Mouse (Mus musculus) E14TG2a.4 (cell line): ENCODE results near the gene Lrrfip1.

Source experiments
- H3K27me3 ChIP-seq: 2 replicates; pipeline ENCODE4 v1.6.1; 2014; ENCODE audit warnings: low read length, control low read depth; ENCODE audit not compliant: insufficient read depth
- H3K36me3 ChIP-seq: 2 replicates; pipeline ENCODE4 v1.6.1; 2014; ENCODE audit warnings: low read length, control low read depth; ENCODE audit not compliant: insufficient read depth
- H3K4me1 ChIP-seq: replicated peaks from 2 replicates; pipeline ENCODE4 v1.6.1; 2014; ENCODE audit warnings: low read depth, low read length, control low read depth
- H3K4me3 ChIP-seq: replicated peaks from 2 replicates; pipeline ENCODE4 v1.5.1; 2014; ENCODE audit warnings: mild to moderate bottlenecking, low read length
- H3K9me3 ChIP-seq: 2 replicates; pipeline ENCODE4 v1.6.1; 2014; ENCODE audit warnings: low read length, control low read depth
- CTCF ChIP-seq: conservative IDR thresholded peaks from 2 replicates; pipeline ENCODE4 v1.5.1; 2014; ENCODE audit warnings: low read length
- NANOG ChIP-seq: IDR thresholded peaks from 2 replicates; pipeline ENCODE4 v1.6.1; 2014; ENCODE audit warnings: borderline replicate concordance, low read length, mixed read lengths
- POU5F1 ChIP-seq: IDR thresholded peaks from 2 replicates; pipeline ENCODE4 v1.6.1; 2014; ENCODE audit warnings: low read length, borderline replicate concordance

Lrrfip1 gene

DNA sequence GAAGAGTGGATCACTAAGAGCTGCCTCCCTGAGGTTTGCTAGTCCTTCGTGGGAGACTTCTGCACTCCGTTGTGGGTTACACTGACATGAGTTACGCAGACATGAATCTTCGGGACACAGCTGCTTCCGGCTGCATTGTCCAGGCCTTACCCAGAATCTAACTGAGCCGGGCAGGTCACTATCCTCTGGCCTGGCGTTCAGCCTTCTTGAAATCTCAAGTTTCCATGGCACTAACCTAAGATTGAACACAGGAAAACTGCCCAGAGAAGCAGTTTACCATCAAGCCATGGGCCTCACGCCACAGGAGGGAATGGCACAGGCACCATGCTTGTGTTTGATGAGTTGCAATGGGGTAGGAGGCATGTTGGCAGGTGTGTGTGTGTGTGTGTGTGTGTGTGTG is 85.8 kb downstream of the Lrrfip1 start:
- Histone ChIP-seq H3K9me3 (no peaks in the 10 kb centered on the region), H3K4me1 (peaks cover 4% of the 10 kb centered on the region), H3K36me3 (no peaks in the 10 kb centered on the region), H3K27me3 (no peaks in the 10 kb centered on the region), H3K4me3 (no peak overlapping the region)
- TF ChIP-seq POU5F1 (no peak), NANOG (no peak), CTCF (no peak)

DNA sequence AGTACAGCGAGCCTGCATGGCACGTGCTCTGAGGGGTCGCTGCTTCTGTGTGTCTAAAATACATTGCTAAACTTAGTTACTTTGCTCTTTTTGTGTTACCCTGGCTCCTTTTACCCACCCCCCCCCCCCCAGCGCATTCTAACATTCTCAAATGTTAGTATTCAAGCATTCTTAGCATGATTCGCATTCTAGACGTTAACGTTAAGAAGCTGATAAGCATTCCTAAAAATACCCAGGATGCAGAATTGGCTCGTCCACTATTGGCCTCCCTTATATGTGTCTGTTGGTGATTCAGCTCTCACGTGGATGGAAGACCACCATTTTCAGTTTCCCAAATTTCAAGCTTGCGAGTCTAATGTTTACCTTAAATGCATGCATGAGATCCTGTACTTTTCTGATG is 86.5 kb downstream of the Lrrfip1 start:
- no peaks in the 10 kb centered on the region for H3K9me3 ChIP-seq
- no peaks in the 10 kb centered on the region for H3K27me3 ChIP-seq
- peaks cover 4% of the 10 kb centered on the region for H3K4me1 ChIP-seq
- no peaks in the 10 kb centered on the region for H3K36me3 ChIP-seq
- no peak overlapping the region for H3K4me3 ChIP-seq
- no peak for TF ChIP-seq CTCF

DNA sequence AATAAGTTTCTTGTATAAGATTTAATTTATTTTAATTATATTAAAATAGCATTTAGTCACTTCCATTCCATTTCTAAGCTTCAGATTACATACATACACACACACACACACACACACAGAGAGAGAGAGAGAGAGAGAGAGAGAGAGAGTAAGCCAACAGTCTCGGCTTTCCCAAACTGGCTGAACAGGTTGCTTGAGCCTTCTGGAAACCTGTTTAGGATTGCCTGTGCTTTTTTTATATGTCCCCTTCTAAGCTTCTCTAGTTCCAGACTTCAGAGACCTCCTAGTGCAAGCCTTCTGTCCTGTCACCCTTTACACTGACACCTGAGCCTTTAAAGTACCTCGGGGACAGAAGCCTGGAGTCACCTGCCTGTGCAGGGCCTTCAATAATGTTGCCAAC is 87.1 kb downstream of the Lrrfip1 start:
- H3K36me3 ChIP-seq = no peaks in the 10 kb centered on the region
- no peak for TF ChIP-seq POU5F1

DNA sequence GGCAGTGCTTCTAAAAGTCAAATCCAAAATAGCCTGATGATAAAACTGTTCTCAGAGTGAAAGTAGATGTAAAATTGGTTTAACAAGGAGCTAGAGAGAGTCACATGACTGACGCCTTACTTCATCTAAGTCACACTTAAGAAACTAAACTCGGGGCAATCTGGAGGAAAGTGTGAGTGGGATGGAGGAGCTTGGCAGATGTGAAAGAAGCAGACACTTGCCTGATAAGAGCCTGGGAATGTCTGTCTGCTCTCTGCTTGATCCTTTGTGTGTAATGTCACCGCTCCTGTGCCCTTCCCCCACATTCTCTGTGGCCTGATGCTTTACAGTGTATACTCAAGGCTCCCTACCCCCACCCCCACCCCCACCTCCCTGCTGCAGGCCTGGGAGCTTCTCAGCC is 87.8 kb downstream of the Lrrfip1 start:
- H3K4me1 ChIP-seq = peaks cover 4% of the 10 kb centered on the region
- H3K36me3 ChIP-seq = no peaks in the 10 kb centered on the region
- no peaks in the 10 kb centered on the region for H3K27me3 ChIP-seq
- no peaks in the 10 kb centered on the region for H3K9me3 ChIP-seq
- H3K4me3 ChIP-seq = no peak overlapping the region
- TF ChIP-seq CTCF (no peak), NANOG (no peak), POU5F1 (no peak)

More for the DNA sequence above, 87.1 kb downstream of the Lrrfip1 start:
- Histone ChIP-seq H3K4me1 (peaks cover 4% of the 10 kb centered on the region), H3K27me3 (no peaks in the 10 kb centered on the region), H3K4me3 (no peak overlapping the region), H3K9me3 (no peaks in the 10 kb centered on the region)

DNA sequence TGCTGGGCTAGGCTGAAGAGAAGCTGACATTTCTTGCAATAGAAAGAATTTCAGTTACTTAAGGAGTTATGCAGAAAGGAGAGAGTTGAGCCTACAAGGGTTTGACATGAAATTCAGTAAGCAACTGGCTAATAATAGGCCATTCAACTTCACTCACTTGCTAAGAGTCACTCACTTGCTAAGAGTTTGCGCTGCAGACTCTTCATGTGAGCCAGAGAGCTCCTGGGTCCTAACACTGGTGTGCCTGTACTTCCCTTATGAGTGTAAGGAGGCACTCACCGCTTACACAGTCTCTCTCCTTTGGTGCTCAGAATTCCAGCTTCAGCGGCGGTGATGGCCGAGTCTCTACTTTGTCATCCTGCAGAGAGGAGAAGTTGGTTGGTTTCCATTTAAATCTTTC is 88.2 kb downstream of the Lrrfip1 start:
- no peaks in the 10 kb centered on the region for H3K36me3 ChIP-seq
- H3K4me1 ChIP-seq = peaks cover 4% of the 10 kb centered on the region
- TF ChIP-seq CTCF = no peak
- TF ChIP-seq NANOG = no peak
- TF ChIP-seq POU5F1 = no peak
- H3K4me3 ChIP-seq = no peak overlapping the region
- no peaks in the 10 kb centered on the region for H3K9me3 ChIP-seq
- H3K27me3 ChIP-seq = no peaks in the 10 kb centered on the region

DNA sequence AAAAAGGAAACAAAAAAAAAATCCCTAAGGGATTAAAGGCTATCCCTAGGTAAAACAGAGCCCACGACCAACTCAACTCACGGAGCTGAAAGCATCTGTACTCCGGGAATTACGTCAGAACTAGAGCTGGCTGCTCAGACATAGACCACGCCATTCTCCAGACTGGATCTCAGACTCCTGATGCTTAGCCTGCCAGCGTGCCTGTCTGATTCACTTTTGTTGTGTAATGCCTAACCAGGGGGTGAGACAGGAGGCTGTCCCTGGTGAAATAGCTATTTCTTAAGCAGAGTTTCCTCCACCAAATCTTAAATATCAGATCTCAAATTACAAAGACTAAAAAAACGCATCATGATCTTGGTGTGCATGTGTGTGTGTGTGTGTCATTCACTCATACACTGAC is 89.5 kb downstream of the Lrrfip1 start:
- no peaks in the 10 kb centered on the region for H3K9me3 ChIP-seq
- peaks cover 4% of the 10 kb centered on the region for H3K4me1 ChIP-seq
- H3K27me3 ChIP-seq = no peaks in the 10 kb centered on the region
- no peak overlapping the region for H3K4me3 ChIP-seq
- TF ChIP-seq CTCF (no peak), NANOG (no peak), POU5F1 (no peak)
- H3K36me3 ChIP-seq = no peaks in the 10 kb centered on the region

DNA sequence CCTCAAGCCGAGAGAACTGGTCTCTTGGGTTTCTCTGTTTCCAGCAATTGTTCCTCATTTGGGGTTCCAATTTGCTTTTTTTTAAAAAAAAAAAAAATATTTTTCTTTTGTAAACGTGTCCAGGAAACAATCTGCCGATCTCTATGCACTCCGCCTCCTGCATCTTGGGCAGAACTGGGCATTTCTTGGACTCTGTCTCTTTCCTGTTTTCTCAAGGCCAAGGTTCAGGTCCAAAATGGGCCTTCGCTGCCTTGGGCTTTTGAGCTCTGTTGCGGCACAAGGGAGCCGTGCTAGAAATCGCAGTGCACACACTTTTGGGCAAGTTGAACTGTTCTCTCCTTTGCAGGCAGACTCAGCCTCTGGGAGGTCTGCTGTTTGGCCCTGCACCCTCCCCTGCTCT is 90.4 kb downstream of the Lrrfip1 start:
- TF ChIP-seq NANOG (no peak), POU5F1 (no peak), CTCF (no peak)
- H3K27me3 ChIP-seq = no peaks in the 10 kb centered on the region

DNA sequence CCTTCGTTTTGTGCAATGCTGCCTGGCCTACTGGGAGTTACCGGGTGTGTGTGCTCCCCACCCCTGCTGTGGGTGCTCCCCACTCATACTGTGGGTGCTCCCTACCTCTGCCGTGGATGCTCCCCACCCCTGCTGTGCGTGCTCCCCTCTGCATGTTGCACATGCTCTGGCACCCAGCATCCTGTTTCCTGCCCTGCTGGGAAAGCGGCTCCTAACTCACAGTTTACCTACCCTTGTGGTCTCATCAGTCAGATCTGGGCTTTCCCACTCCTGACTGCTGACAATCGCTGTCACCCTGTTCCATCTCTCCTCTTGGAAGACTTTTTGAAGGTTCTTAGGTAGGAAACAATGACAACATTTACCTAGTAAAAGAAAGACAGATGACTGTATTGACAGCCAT is 91.9 kb downstream of the Lrrfip1 start:
- H3K9me3 ChIP-seq = no peaks in the 10 kb centered on the region; the same call in 1 of the 2 replicates
- no peak overlapping the region for H3K4me3 ChIP-seq
- peaks cover 6% of the 10 kb centered on the region for H3K4me1 ChIP-seq
- H3K27me3 ChIP-seq = no peaks in the 10 kb centered on the region
- no peaks in the 10 kb centered on the region for H3K36me3 ChIP-seq
- no peak for TF ChIP-seq NANOG
- TF ChIP-seq CTCF = no peak
- TF ChIP-seq POU5F1 = no peak

More for the DNA sequence above, 90.4 kb downstream of the Lrrfip1 start:
- Histone ChIP-seq H3K9me3 (no peaks in the 10 kb centered on the region), H3K36me3 (no peaks in the 10 kb centered on the region), H3K4me1 (peaks cover 4% of the 10 kb centered on the region), H3K4me3 (no peak overlapping the region)

DNA sequence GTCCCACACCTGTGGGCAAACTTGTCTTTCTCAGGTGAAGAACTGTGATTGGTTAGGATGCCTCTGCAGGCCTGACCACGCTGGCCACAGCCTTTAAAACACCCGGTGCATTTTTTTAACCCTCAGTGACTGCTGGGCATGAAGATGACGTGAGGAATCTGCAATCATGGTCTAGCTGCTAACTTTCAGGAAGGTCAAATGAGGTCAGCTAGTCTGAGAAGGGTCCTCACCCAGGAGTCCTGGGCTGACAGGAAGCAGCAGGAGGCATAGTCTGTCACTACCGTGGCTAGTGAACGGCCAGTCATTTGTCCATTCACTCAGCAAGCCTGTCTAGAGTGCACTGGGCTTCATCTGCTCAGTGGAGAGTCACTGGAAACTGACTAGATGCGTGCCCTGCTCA is 93.9 kb downstream of the Lrrfip1 start:
- H3K36me3 ChIP-seq = no peaks in the 10 kb centered on the region
- no peaks in the 10 kb centered on the region; the same call in 1 of the 2 replicates for H3K9me3 ChIP-seq
- TF ChIP-seq POU5F1 (no peak), NANOG (no peak), CTCF (no peak)
- H3K4me3 ChIP-seq = no peak overlapping the region
- H3K4me1 ChIP-seq = peaks cover 16% of the 10 kb centered on the region
- no peaks in the 10 kb centered on the region for H3K27me3 ChIP-seq
